Mouse (Mus musculus): ENCODE data around the gene Dnah11.

The Dnah11 gene

DNA sequence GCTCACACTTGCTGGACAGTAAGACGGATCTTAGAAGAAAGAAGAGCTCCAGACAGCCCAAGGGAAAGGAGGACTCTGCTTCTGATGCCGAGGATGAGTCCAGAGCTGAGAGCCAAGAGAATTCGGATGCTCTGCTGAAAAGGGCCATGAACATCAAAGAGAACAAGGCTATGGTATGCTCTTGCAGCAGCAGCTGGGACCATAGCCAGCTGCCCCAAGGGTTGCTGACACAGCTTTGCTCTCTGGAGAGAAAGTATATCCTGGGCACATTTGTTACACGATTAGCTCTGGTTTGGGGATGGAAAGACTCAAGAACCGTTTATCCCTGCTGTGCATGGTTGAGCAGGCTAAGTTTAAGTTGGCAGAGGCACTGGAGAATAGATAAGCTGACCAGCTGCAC, 326.6 kb downstream of the Dnah11 start:
- in situ Hi-C loops (cut with MboI; ENCODE audit: low sequenced_read_pairs) = no loop called here

DNA sequence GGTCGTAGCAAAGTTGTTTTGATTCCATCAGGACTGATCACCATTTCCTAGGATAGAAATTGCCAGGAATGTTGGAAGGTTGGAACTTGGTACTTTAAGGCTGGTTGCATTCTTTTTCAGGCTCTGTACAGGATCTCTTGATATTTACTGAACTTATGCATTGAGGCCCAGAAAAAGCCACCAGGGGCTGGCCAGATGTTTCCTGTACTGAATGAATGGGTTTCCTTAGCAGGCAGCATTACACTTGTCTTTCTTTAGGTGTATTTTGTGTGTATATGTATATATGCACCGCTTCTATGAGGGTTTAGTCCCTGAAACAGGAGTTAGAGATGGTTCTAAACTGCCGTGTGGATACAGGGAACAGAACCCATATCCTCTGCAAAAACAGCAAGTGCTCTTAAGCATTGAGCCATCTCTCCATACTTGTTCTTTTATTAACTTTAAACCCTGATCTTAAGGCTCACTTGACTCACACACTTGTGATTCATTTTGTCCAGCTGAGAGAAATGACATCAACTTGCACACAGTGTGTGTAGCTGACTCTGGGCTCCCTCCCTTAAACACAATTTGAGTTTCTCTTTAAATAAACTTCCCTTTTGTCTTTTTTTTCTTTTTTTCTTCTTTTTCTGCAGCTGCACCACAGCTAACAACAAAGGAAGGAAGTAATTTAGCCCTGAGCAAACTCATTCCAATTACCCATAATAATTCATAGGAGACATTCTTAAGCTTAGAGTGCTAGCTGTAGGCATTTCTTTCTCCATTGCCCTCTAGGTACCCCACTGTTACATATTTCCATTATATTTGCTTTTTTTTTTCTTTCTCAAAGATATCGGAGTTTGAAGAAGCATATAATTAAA, 330.9 kb downstream of the Dnah11 start:
- in situ Hi-C loops (cut with MboI; ENCODE audit: low sequenced_read_pairs) = no loop called here

DNA sequence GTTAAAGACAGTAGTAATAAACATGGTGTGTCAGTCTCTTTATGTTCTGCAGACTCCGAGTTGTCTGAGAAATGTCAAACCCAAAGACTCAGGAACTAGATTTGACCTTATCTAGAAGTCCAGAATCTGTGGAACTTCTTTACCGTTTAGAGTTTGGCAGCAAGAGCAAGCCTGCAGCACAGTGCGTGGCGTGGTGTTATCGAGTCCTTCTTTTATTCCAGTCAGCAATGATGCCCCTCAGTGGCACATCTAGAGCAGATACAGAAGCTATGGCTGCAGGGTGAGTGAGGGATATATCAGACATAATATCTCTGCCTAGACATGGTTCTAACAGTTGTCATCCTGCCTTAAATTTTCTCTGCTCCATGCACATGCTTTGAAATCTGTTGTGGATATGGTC, 336.2 kb downstream of the Dnah11 start:
- in situ Hi-C loops (cut with MboI; ENCODE audit: low sequenced_read_pairs) = no loop called here

DNA sequence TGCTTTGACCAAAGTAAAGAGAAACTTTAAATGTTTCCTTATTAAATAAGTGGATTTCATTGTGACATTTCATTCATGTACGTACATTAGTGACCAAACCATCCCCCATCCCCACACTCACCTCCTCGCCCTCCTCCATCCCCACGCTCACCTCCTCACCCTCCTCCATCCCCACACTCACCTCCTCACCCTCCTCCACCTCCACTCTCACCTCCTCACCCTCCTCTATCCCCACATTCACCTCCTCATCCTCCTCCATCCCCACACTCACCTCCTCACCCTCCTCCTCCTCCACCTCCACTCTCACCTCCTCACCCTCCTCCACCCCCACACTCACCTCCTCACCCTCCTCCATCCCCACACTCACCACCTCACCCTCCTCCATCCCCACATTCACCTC, 337.6 kb downstream of the Dnah11 start:
- in situ Hi-C loops (cut with MboI; ENCODE audit: low sequenced_read_pairs) = no loop called here

DNA sequence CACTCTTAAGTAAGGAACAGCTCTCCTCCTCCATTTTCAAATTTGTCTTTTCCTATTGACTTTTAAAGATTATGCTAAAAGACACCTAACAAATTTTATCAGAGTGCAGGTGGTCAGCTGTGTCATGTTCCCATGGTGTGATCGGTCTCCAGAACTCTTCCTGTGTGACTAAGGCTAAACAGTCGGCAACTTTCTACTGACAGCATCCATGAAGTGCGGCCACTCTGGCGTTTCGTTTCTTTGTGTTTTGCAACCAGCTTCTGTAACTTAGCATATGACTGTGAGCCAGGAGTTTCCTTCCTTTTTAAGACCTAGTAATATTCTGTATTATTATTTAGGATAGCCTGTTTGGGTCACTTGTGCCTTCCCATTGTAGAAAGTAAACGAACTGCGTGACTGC, 338.0 kb downstream of the Dnah11 start:
- in situ Hi-C loops (cut with MboI; ENCODE audit: low sequenced_read_pairs) = no loop called here

DNA sequence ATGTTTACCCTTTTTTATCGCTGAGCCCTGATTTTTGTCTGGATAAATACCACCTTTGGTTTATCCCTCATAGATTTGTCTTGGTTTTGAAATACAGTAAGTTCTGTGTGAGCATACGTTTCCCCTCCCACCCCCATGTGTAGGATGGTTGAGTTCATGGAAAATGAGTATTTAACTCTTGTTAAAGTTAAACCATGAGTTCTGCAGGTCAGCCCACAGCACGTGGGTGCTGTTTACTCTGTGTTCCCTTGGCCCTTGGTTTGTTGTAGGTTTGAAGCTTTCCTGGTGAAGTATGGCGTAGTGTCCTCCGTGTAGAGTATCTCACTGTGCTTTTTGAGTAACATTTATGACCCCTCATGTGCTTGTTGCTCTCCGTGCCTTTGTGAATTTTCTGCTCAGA, 341.0 kb downstream of the Dnah11 start:
- in situ Hi-C loops (cut with MboI; ENCODE audit: low sequenced_read_pairs) = no loop called here

DNA sequence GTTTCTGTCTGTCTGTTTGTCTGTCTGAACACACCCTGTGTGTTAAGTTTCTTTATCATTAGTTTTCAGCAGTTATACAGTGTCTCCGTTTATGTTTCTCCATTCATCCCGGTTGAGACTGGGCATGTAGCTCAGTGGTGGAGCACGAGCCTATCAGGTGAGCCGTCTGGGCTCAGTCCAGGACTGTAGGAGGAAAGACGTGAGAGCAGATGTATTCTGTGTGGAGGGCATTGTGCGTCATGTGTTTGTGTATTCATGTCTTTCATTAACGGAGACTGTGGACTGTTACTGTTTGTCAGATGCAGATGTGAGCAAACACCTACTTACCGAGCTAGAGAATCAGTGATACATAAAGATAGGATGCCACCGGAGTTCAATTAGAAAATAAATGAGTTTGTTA, 341.8 kb downstream of the Dnah11 start:
- in situ Hi-C loops (cut with MboI; ENCODE audit: low sequenced_read_pairs) = no loop called here

DNA sequence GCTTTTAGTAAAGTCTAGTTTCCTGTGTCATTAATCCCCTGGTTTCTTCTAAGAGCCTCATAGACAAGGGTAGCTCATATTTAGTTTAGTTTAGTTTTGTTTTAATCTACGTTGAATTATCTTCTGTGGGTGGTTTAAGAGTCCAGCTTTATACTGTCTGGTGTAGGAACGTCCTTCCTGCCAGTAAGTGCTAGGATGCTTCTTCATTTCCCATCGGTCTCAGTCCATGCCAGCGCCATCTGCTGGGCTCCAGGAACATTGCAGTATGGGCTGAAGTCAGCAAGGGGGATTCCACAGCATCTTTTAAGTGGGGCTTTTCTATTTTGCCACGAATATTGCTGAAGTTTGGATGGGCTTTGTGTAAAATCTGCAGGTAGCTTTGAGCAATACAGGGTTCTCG, 345.5 kb downstream of the Dnah11 start:
- in situ Hi-C loops (cut with MboI; ENCODE audit: low sequenced_read_pairs) = no loop called here

DNA sequence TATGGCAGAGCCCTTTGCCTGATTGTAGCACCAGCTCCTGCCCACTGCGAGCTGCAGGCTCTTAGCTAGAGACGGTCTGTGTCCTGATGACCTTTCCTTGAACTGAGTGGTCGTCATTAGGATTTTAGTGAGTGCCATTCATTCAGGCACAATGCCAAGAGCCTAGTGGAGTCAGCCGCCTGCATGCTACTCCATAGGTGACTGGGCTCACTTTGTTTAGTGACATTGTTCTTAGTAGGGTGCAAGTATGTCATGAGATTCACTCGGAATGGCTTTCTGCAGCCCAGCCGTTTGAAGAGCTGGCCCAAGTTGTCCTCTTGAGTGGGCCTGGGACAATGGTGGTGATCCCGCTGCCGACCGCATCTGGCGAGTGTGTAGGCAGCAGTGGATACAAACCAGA, 348.4 kb downstream of the Dnah11 start:
- in situ Hi-C loops (cut with MboI; ENCODE audit: low sequenced_read_pairs) = no loop called here

DNA sequence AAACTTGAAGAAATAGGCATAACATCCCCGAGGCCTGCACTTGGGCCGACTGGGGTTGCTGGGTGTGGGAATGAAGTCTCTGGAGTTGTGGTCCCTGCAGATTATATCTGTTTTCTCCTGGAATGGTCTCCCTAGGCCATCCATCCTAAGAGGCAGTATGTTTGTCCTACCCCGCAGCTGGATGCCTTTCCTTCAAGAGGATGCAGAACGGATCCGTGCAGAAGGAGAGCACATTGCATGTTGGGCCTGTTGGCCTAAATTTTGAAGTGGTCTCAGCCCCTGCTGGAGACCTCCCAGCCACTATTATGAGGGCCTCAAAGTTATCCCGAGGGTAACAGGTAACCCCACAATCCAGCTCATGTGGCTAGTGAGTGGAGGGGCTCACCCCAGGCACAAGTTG, 350.2 kb downstream of the Dnah11 start:
- in situ Hi-C loops (cut with MboI; ENCODE audit: low sequenced_read_pairs) = no loop called here

DNA sequence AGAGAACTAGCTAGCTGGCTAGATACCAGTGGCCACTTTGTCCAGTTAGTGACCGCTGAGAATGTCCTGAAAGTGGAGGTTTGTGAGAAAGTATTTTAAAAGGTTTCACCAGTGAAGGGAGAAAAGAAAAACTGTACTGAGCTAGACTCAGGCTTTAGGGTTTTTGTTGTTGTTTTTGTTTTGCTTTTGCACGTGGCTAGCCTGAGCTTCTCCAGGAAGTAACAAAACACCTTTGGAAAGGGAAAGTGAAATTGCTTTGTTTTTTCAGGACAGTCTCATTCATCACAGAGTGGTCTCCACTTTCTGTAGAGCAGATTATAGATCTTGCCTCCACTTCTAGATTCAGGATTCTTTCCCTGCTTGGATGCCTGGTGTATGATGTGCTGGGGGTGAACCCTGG, 353.9 kb downstream of the Dnah11 start:
- in situ Hi-C loops (cut with MboI; ENCODE audit: low sequenced_read_pairs) = no loop called here

DNA sequence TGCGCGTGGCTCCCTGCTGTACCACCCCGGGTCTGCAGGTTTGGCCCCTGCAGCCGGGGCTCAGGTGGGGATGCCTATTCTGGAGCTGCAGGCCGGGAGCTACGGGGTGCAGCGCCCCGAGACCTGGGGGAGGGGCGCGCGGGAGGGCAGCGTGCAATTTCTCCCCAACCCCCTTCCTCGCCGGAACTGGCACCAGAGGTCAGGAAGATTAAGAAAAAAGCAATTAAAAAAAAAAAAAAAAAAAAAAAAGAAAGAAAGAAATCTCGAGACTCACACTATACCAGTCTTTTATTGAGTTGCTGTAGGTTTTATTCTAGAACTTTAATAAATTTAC, 354.8 kb downstream of the Dnah11 start:
- in situ Hi-C loops (cut with MboI; ENCODE audit: low sequenced_read_pairs) = no loop called here

DNA sequence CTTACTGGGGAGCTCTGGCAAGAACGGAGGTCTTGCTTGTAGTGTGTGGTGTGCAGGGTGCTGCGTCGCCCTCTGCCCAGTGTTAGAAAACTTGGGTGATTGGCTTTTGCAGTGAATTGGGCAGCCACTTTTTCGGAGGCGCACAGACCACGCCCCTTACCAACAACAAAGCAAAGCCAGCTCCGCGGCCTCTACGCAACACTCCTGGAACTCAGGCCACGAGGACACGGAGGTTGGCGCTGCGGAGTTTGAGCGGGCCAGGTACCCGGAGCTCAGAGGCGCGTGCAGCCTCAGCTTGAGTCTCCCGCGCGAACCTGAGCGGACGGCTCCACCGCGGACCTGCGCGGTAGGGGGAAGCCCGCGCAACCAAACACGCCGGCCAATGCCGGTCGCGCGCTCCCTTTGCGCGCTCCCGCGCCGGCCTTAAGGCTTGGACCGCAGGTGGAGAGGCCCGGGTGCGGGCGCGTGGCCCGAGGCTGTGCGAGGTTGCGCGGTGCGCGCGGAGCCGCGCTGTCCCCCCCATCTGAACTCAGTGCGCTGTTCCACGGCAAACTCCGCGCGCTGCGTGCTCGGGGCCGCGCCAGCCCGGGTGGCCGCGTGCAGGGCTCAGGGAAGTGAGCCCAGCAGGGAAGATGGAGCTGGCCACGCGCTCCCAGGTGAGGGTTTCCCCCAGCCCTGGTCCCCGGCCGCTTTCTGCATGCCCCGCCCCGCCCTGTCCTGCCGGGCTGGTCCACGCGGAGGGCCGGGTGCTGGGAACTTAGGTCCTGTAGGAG, 355.4 kb downstream of the Dnah11 start:
- in situ Hi-C loops (cut with MboI; ENCODE audit: low sequenced_read_pairs) = no loop called here

DNA sequence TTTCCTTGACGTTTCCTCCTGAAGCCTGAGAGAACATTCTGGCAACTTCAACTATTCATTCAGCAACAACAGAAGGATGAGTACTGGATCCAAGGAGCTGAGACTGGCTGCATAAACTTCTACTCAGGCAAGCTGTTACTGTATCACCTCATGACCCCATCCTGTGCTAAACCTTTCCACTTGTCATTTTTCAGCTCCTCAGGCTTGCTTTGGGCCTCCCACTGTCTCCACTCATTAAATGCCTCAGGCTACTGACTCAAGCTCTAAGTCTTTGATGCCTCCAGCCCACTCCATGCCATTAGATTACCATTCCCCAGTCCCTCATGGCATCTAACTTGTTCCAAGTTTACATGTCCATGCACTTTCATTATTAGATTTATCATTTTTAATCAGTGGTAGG, 356.2 kb downstream of the Dnah11 start:
- in situ Hi-C loops (cut with MboI; ENCODE audit: low sequenced_read_pairs) = no loop called here

DNA sequence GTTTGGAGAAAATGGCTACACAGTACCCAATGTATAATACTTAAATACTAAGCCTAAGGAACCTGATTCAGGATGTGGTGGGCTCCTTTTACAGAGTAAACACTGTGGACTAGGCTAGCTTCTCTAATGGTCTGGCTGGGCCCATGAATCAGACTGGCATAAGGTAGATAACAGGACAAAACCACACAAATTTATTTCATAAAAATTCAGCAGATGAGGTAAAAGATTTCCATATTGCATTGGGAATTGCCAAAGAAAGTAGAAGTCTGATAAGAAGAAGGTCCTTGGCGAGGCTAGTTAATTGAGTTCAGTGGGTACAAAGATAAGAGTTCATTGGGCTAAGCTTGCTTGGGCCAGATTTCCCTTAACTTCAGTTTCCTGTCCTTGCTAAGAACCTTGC, 358.1 kb downstream of the Dnah11 start:
- in situ Hi-C loops (cut with MboI; ENCODE audit: low sequenced_read_pairs) = no loop called here

DNA sequence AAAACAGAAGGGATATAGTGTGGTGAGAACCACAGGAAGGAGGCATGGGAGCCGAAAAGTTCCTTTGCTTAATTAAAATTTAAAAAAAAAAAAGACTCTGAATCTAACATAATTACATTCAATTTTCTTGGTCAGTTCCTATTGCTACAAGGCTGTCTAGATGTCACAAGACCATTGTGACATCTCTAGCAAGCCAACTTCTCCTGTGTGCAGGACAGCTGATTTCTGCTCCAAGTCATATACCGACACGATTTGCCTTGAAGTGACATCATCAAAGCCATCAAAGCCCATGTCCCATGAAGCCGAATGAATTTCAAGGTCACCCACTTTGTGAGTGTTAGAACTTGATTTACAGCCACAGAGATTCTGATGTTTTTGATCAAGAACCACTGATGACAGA, 361.5 kb downstream of the Dnah11 start:
- in situ Hi-C loops (cut with MboI; ENCODE audit: low sequenced_read_pairs) = no loop called here

DNA sequence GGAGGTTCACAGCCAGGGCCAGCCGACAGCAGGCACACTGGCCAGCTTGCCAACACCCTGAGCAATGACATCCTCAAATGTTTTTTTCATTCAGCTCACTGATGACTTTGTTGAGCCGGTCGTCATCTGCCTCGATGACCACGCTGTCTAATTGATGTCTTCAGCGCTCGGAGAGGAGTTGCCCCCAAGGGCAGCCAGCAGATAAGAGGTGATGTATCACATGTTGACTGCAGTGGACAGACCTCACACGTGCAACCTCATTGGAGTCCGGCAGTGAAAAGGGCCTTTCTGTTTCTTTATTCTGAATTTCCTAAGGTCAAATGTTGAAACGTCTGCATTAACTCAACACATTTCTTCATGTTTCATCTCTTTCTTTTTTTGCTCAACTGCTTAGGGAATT, 363.5 kb downstream of the Dnah11 start:
- in situ Hi-C loops (cut with MboI; ENCODE audit: low sequenced_read_pairs) = no loop called here

DNA sequence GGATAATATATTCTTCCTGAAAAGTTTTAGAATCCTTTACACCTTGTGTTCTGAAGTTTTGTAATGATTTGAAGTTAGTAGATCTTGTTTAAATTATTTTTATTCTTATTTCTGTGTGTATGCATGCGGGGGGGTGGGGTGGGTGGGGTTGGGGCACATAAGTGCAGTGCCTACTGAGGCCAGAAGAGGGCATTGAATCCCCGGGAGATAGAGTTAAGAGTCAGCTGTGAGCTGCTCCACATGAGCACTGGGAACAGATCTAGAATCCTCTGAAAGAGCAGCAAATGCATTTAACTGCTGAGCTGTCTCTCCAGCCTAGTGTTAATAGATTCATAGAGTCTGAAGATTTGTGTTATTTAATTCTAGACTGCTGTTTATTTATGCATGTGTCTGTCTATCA, 364.2 kb downstream of the Dnah11 start:
- in situ Hi-C loops (cut with MboI; ENCODE audit: low sequenced_read_pairs) = no loop called here

DNA sequence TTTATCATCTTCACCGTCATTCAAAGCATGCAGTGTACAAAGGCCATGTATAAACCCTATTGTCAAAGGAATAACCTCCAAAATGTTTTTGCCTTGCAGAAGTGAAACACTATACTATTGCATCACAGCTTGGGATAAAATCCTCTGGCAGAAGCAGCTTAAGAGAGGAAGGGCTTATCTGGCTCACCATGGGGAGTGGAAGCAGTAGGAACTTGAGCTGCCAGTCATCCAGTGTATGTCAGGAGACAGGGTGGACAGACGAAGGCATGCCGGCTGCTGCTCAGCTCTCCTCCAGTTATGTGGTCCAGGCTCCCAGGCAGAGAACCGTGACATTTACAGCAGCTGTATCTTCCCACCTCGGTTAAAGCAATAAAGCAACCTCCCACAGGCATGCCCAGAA, 366.7 kb downstream of the Dnah11 start:
- in situ Hi-C loops (cut with MboI; ENCODE audit: low sequenced_read_pairs) = no loop called here

DNA sequence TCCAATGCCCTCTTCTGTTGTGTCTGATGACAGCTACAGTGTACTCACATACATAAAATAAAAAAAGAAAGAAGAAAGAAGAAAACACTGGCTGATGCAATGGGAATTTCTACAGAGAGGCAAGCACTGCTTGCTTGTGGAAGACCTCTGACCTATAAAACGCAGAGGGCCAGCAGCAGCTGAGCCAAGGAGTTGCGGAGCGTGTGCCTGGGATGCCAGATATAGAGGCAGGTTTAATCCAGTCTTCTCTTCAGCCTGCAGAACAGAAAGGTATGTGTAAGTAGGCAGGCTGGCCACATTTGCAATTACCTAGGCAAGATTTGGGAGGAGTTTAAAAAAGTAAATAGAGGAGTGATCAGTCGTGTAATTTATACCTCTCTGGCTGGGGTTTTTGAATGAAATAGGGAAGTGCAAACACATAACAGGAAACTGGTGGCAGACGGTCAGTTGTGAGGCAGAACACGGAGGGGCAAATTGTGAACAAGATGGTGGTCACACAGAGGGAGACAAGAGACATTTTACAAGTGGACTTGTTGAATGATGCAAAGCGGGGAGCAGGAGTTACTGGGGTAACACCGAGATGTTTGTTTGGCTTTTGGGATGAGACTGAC, 367.4 kb downstream of the Dnah11 start:
- in situ Hi-C loops (cut with MboI; ENCODE audit: low sequenced_read_pairs) = no loop called here

DNA sequence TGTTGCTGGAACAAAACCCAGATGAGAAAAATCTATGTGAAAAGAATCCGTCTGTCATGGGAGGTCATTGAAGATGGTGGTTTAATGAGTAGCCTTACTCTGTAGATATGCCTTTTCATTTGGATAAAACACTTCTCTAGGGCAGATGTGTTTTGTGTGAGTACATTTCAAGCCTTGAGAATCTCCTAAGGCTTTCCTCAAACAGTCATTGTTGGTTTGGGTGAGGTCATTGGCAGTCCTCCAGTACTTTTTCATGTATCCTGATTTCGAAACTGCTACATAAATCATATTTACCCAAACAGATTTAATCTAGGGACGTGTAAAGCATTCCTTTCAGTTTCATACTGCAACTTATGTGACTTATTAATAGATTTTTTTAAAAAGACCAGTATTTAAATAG, 370.5 kb downstream of the Dnah11 start:
- in situ Hi-C loops (cut with MboI; ENCODE audit: low sequenced_read_pairs) = loop anchor here (10.0 kb wide), 1 partner anchor 166 kb away; no protein-coding TSS in a partner anchor

Data from CH12F3 (cell line).